Mouse (Mus musculus) ovary, postnatal 14 days (tissue): Measurements from ENCODE around the gene Antxr1.

Experiments used
- DNase-seq: peaks from one replicate; pipeline ENCODE4 v3.0.0; 2022; ENCODE audit warnings: low spot score

The Antxr1 gene

DNA sequence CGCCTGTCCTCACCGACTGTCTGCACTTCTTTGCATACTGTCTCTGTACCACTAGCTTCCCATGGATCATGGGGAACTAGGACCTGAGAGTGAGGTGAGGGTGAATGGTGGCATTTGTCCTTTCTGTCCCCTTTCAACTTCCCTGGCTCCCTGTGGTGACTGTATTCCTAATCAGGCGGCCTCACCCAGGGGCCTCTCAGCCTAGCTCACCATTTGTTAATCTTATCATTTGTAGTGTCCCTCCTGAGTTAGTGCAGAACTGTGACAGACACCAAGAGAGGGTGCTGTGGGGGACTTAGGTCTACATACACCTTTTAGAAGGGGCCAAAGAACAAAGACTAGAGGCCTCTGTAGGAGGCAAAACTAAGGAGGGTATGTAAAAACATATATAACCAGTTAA is 151.2 kb downstream of the Antxr1 start:
- DNase-seq = no peak

DNA sequence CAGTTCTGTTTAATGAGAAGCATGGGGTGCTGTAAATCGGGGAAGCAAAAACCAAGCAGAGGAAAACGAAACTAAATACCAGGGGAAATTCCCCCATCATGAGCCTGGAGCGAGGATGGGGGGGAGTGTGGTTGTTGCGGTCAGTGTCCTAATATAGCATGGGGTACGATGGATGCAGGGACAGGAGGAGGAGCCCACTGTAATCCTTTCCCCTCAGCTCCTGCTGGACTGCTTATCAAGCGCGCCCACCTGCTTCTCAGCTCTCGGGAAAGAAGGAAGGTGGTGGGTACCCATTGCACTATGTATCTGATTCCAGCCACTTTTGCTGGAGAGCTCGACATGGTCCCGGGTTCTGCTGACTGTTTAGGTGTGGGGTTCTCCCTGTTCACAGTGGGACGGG is 151.6 kb downstream of the Antxr1 start:
- DNase-seq = no peak

DNA sequence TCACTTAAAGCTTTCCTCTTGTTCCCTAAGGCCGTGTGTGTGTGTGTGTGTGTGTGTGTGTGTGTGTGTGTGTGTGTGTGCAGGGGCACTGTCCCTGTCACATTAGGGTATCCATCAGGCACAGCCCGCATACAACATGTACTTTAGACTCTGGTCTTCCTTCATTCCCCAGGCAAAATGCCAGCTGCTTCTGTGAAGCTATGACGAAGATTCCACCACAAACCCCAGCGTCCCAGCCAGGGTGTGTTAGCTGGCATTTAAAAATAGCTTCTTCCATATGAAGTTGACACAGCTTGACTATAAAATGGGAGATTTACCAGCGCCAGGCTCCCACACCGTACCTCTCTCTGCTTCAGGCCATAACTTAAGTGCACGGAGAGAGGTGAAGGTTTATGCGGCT is 152.5 kb downstream of the Antxr1 start:
- no peak for DNase-seq

DNA sequence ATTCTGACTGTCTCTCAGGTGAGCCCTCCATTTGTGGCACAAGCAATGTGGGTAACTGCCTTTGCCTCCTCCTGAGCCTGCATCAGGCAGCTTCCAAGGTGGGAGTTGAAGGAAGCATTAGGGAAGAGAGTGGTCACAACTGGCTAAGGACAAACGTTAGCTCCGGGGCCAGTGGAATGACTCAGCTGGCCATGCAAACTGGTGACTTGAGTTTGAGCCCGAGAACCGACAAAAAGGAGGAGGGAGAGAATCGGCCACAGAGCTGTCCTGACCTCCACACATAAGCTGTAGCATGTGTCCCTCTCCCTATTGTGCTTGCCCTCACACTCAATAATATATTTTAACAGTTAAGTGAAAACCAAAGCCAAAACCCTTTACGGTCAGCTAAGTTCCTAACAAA is 152.9 kb downstream of the Antxr1 start:
- no peak for DNase-seq

DNA sequence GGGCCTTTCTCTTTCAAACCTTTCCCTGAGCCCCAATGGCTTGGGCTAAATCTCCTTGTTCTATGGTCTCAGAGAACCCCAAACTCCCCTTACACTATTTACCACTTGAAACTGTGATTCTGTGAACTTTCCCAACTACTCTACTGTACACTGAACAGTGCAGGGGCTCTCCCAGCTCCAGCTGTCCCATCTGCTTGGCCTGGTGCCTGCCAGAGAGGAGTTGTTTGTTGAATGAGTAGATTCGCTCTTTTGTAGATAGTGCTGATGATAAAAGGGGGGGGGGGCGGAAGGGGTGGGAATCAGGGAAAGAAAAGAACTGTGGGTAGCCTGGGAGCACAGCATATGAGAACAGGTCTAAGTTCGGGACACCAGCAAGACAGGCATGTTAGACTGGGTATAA is 164.2 kb downstream of the Antxr1 start:
- no peak for DNase-seq

DNA sequence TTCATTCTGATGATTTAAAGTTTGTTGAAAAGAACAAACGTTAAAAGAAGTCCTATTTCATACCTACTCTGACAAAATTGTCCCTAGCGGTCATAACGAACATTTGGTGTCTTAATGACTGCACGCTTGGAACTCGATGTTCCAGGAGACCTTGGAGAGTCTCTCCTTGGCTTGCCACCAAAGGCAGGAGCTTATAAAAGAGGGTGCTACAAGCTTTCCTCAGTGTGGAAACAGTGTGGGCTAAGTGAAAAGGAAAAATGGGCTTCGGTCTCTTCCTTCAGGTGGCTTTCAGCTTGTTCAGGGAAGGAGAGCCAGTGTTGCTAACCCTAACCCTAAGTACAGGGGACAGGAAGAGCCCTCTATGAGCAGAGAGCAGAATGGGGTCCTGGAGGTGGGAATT is 164.7 kb downstream of the Antxr1 start:
- no peak for DNase-seq

DNA sequence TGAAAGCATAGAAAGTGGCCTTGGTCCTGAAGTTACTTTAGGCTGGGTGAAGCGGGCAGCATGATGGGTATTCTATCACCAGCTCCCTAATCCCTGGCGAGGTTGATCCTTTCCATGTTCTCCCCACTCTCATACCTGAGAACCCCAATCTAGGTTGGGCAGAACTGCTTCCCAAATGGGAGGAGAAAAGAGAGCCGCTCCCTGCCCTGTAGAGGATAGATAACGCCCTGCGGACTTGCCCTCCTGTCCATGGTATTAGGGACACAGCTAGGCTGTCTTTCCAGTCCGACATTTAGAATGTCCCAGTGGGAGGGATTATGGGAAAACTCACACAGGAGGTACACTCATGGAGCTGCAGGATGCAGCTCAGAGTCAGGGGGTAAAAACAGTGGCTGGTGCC is 165.3 kb downstream of the Antxr1 start:
- DNase-seq = no peak

DNA sequence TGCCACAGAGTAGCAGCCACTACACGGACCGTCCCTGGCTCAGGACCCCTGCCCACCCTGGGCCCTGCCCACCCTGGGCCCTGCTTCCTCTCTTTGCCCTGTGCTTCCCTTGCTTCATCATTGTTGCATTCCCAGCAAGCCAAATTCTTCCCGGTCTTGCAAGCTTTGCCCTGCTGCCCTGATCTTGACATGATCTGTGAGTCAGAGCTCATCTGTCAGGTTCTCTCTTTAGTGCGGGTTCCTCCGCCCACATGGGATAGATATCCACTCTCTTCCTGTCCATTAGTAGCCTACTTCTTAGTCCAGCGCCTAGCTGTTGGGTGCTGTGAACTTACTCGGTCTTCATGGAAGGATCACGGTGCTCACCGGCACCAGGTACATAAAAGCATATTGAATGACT is 167.6 kb downstream of the Antxr1 start:
- DNase-seq = no peak

DNA sequence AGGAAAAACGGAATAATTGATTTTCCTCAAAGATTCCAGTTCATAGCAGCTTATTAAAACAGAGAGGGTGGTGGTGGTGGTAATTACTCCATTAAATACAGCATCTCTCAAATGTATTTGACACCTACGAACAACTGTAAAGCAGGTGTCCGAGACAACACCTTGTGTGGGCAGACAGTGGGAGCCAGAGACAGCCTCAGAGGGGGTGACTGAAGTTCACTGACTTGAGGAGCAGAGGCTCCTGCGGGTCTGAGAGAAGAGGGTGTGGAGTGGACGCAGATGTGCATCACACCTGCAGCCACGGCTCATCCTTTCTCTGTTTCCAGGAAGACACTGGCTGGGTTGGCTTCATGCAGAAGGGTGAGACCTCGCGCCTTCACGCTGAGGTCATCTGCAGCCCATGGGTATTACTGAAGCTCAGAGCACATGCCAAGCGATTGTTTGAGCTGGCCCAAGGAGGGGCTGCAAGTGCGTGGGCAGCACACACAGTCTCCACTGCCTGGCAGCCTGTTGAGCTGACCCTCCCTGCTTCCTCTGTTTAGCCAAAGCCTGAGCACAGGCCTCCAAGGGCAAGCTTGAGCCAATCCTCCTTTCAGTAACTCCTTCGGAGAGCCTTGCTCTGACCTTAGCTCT is 168.8 kb downstream of the Antxr1 start:
- DNase-seq = no peak

DNA sequence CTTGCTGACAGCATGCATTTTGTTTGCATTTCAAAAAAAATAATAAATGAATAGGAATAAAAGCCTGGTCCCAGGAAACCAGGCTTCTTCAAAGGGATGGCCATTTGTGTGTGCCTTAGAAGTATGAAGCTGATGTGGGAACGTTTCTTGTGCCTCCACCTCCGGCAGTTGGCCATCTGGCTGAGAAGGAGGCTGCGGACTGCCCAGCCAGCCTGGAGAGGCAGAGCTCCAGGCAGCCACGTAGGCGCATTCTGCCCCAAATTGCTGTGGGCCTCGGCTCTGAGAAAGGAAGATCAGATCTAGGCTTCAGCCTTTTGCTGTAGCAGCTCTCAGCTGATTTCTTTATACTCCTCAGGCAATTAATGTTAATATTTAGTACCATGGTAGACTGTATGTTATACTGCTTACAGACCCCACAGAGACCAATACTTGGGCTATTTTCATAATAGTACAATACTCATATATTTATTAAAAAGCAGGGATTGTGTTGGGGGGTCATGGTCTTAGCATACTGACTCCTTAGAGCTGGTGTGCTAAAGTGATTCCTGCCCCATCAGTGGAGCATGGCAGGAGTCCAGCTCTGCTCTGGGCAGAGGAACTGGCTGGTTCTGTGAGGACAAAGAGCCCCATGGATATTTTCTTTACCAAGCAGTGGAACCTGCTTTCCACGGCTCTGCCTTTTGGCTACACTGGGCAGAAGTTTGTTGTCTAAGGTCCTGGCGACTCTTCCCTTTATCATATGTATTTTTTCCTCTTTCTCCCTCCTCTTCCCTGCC is 169.9 kb downstream of the Antxr1 start:
- no peak for DNase-seq

DNA sequence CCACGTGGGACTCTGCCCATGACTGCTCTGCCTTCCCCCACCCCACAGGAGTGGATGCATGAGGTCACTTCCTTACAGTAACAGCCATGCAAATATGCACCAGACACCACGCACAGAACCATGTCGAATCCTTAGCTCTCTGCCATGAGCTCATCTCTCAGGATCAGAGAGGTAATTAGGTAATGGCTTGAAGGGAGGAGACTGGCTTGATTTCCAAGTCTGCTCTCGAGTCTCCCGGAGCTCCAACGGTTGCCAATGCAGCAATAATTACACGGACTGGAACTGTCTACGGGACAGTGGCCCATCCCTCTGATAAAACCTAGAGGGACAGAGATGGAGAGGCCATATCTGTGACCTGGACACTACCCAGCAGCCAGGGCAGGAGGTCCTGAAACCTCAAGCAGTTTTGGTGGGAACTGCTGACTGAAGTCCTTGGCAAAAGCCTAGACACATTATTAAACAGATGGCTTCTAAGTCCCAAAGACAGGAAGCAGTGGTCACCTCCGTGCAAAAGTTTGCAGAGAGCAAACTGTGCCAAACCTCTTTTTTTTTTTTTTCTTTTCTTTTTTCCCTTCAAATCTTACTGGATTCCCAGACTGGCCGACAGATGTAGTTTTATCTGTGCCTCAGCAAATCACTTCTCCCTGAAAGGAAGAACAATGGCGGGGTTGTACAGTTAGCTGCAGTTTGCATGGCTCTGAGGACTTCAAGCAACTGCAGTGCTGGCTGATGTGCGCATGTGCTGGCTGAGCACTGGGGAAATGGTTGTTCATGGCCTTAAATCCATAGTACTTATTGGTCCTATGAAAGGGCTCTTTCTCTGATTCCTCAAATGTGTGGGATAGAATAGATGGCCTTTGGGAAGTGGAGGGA is 174.0 kb downstream of the Antxr1 start:
- no peak for DNase-seq

DNA sequence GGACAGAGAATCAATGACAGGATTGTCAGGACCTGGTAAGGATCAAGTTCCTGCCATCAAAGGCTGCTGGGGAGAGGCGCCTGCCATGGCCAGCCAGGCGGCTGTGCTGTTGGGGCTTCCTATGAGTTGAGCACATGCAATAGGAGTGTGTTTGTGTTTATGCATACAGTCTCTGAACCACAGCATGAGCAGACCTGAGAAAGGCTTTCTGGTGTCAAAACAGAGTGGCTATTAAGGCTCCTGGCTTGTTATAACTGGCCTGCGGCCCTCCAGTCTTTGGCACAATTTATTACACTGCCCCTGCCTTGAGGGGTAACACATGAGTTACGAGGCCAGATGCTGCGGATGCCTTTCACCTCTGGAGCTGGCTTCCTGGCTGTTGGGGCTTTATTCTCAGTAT is 175.4 kb downstream of the Antxr1 start:
- DNase-seq = no peak

DNA sequence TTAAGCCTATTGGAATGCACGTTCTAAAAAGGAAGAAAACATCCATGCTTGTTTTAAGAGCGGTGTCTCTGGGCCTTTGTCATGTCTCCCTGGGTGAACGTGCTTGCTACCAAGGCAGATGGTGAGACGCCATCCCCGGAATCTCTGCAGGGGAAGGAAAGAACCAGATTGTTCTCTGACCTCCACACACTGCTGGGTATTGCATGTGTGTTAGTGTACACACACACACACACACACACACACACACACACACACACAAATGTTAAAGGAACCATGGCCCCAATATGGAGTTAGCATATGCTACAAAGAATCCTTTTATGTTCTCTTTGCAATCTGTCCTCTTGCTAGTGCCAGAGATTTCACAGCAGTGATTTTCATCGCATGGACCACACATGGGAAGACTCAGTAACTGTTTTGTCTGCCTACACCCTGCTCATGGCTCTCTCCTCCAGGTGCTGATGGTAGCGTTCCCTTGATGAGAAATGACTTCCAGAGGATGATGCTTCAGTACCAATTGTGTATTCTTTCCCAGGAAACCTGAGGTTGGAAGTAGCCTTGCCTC is 177.5 kb downstream of the Antxr1 start:
- no peak for DNase-seq

DNA sequence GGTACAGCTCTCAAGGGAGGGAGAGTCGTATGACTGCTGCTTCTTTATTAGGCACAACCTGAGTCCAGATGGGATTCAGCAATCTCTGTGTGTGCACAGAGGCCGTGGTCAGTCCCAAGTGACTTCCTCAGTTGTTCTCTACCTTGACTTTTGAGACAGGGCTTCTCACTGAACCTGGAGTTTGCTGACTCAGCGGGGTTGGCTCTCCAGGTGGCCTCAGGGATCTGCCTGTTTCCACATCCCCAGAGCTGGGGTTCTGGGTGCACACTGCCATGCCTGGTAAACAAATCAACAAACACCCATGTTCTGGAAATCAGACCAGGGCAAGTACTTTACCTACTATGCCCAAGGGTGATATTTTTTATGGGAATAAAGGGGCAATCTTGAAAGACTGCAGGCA is 181.8 kb downstream of the Antxr1 start:
- no peak for DNase-seq

DNA sequence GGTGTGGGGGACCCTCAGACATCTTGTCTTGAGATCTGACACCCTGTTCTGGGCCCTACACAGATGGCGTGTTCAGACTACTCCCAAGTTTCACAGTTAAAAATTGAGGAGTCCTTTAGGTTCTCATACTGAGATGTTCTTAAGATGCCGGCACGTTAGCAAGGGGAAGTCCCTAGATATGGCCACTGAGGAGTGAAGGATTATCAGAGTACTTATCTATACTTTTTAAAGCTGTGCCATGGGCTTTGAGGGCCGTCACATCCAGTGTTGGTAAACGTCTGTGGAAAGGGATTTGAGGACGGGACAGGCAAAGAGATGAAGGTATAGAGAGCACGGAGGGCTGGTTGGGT is 182.4 kb downstream of the Antxr1 start:
- no peak for DNase-seq

DNA sequence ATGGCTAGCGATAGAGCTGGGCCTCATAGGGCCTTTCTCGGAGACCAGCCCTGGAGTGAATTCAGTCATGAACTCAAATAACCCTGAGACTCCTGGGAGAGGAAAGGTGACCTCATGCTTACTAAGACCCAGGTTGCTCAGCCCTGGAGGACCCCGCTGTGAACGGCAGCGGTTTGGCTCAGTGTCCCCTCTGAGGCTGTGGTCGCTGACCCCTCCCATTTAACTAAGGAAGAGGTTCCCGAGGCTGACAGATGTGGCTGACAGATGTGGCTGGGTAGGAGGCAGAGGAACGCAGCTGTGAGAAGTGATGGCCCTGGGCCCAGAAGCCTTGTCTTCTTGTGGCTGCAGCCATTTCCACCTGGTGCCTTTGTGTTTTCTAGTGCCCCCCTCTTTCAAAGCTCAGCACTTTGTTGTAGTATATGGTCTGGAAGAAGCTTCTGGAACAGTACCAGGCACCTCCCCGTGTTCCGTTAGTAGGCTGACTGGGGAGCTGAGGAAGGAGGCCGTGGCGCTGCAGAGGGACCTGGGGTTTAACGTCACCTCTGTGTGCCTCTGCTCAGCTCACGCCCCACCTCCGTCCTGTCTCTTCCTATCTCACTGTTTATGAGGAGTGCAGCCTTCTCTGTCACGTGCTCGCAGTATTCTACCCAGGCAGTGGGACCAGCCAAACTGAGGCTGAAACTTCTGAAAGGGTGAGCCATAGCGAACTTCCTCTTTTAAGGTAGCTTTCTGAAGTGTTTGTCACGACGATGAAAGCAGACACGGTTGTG is 183.0 kb downstream of the Antxr1 start:
- DNase-seq = no peak

DNA sequence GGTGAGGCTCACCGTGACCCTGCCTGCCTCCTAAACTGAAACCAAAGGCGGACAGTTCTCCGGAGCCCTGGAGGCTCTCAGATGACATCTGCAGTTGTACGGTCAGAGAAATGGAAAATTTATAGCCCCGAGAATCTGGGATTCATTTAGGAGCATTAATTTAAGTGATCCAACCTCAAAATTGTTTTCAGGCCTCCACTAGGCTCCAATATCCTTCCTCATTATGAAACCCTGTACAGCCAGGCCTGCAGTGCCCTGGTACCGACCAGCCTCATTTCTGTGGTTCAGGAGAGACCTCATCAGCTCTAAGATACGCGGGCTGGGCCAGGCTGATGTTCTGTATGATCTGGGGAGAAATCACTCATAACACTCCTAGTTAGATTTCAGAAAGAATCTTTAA is 184.2 kb downstream of the Antxr1 start:
- no peak for DNase-seq

DNA sequence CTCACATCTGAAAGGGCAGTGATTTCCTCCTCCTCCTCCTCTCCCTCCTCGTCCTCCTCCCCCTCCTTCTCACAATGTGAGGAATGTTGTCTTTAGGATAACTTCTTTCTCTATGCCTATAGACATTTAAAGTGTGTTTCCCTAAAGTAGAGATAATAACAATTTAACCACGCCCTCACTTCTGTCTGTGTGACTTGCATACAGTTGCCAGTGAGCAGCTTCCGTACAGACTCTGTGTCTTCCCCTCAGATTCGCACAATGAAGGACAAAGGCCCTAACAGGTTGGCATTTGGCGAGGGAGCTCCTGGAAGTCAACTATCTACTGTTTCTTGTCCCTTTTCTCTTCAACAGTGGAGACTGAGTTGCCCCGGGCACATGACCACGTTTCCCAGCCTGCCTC is 185.2 kb downstream of the Antxr1 start:
- no peak for DNase-seq

DNA sequence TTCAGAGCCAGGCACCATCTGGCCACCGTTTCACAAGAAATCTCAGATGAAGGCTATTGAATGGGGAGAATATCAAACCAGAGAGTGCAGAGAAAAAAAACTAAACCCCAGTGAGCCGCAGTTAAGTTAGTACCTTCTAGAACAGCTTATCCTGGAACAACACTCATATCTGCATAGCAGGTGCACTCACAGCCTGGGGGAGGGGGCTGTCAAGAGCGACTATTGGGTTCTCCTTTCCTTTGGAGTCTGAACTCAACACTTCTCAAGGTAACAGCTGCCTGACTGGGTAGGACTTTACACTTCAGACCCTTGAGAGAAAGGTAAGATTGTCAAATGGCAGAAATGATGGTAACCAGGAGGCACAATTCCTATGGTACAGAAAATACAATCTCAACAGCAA is 187.7 kb downstream of the Antxr1 start:
- no peak for DNase-seq

DNA sequence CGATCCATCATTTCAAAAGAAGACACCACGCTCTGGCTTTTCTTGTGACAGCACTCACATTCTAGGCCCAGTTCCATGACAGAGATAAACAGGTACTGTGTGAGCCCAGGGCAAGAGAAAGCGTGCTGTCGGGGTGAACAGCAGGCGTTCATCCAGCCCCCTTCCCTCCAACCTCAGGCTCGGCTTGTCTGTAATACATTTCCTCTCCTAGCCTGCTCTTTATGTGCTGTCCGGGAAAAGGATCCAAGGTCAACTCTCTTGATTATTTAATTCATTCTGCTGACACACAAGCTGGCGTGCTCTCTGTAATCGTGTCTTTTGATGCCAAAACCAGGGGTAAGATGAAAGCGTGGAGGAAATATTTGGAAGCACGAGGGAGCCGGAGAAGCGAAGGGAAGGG is 192.0 kb downstream of the Antxr1 start:
- no peak for DNase-seq

DNA sequence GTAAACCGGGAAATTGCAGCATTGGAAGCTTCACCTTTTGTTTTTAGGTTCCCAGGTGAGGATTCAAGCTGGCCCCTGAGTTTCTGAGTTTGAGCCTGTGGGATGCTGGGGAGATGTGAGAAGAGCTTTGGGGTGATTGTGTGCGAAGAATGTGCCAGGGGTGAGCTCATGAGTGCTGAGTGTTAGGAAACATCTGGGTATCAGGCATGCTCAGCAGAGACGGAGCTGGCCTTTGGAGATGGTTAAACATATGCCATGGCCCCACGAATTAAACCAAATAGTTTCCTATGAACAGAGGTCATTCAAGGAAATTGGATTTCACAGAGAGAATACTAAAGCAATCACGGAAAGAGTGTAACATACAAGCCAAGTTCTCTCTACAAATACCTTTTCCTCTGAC is 193.4 kb downstream of the Antxr1 start:
- no peak for DNase-seq
